Mouse (Mus musculus): ENCODE data around the gene Wdr1. TPM values are rescaled to one million over a fixed set of nuclear protein-coding genes. Genes with fewer than 3 reads are reported as not detected.

The Wdr1 gene
- total RNA-seq, 1 experiment = 232 TPM

DNA sequence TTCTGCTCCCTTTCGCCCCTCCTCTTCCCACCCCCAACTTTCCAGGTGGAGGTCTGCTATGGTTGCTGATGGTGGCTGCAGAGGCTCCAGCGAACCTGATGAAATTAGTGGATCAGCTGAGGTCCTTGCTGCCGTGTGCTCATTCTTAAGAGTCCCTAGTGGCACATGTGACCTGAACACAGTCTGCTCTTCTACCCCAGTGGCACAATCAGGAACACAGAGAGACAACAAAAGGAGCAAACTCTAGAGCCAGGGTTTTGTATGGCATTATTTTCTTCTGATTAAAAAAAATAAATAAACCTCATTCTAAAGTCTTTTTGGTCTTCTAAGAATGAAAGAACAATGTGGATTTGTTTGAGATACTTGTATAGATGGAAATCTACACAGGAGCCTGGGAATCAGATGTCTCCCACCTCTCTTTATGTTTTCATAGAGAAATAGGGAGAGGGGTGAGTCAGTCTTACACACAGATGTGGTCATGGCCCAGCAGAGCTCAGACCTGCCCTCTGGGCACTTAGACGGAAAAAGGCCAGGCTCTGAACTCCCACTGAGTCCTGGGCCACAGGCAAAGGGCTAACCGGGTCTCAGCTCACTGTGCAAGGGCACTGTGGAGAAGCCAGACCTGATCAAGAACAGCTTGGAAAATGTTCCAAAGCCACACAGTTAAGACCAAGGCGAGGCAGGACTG, 58.1 kb downstream of the Wdr1 start:
- in situ Hi-C loops (cut with MboI; ENCODE audit: low sequenced_read_pairs in 2 of 2, unreplicated experiment in 2 of 2) = no loop called here
- H3K4me1 ChIP-seq (ENCODE audit: control insufficient read depth in 2 of 2, insufficient read depth in 2 of 2, low read length in 2 of 2, poor library complexity in 1 of 2) = no peaks in the 10 kb centered on the region
- H3K27ac ChIP-seq (ENCODE audit: insufficient read depth, low read depth, low read length, poor library complexity, severe bottlenecking) = no peak overlapping the region
- H3K9me3 ChIP-seq (ENCODE audit: control insufficient read depth, insufficient read depth, low read depth, low read length) = no peaks in the 10 kb centered on the region
- no peak for DNase-seq (ENCODE audit: low read depth, low spot score)
- H3K36me3 ChIP-seq (ENCODE audit: control insufficient read depth, insufficient read depth, low read length, poor library complexity, severe bottlenecking) = no peaks in the 10 kb centered on the region
- no peak for TF ChIP-seq ZC3H11A (IDR thresholded peaks at IDR 0.05; ENCODE audit: borderline replicate concordance, low read depth, low read length)
- no peak for TF ChIP-seq CHD2 (IDR thresholded peaks at IDR 0.05; ENCODE audit: low read depth, low read length)
- TF ChIP-seq MAFK (IDR thresholded peaks at IDR 0.05; ENCODE audit: insufficient read depth, low read depth, low read length) = no peak
- TF ChIP-seq ZNF384 (IDR thresholded peaks at IDR 0.05; ENCODE audit: low read depth, low read length) = no peak
- TF ChIP-seq HCFC1 (IDR thresholded peaks at IDR 0.05; ENCODE audit: borderline replicate concordance, insufficient read depth, low read length) = no peak
- no peak overlapping the region for H3K9ac ChIP-seq (ENCODE audit: insufficient read depth, low read depth, low read length, poor library complexity, severe bottlenecking)
- no peak overlapping the region for H3K4me3 ChIP-seq (ENCODE audit: insufficient read depth in 1 of 2, low read depth in 1 of 2, low read length in 2 of 2, poor library complexity in 1 of 2, severe bottlenecking in 1 of 2)

DNA sequence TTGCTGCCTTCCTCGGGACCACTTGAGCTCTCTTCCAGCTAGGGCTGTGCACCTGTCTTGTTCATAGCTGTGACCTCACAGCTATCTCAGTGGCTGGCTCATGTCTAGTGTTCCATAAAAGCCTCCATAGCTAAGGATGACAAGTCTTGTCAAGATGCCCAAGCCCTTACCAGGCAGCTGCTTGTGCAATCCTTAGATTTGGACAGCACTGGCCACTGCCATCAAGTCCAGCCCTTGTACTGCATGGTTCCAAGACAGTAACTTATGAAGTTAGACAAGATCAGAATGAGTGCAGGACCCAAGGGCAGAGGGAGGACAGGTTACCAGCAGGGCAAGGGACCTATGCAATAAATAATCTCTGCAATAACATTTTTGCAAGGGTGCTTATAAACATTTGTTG, 58.9 kb downstream of the Wdr1 start:
- H3K9me3 ChIP-seq (ENCODE audit: control insufficient read depth, insufficient read depth, low read depth, low read length) = no peaks in the 10 kb centered on the region
- H3K36me3 ChIP-seq (ENCODE audit: control insufficient read depth, insufficient read depth, low read length, poor library complexity, severe bottlenecking) = no peaks in the 10 kb centered on the region
- no peak overlapping the region for H3K9ac ChIP-seq (ENCODE audit: insufficient read depth, low read depth, low read length, poor library complexity, severe bottlenecking)
- no peak overlapping the region for H3K4me3 ChIP-seq (ENCODE audit: insufficient read depth in 1 of 2, low read depth in 1 of 2, low read length in 2 of 2, poor library complexity in 1 of 2, severe bottlenecking in 1 of 2)
- TF ChIP-seq ZC3H11A (IDR thresholded peaks at IDR 0.05; ENCODE audit: borderline replicate concordance, low read depth, low read length) = no peak
- no peak for TF ChIP-seq CHD2 (IDR thresholded peaks at IDR 0.05; ENCODE audit: low read depth, low read length)
- no peak for TF ChIP-seq HCFC1 (IDR thresholded peaks at IDR 0.05; ENCODE audit: borderline replicate concordance, insufficient read depth, low read length)
- no peak for TF ChIP-seq ZNF384 (IDR thresholded peaks at IDR 0.05; ENCODE audit: low read depth, low read length)
- TF ChIP-seq MAFK (IDR thresholded peaks at IDR 0.05; ENCODE audit: insufficient read depth, low read depth, low read length) = no peak
- no peak for DNase-seq (ENCODE audit: low read depth, low spot score)
- H3K27ac ChIP-seq (ENCODE audit: insufficient read depth, low read depth, low read length, poor library complexity, severe bottlenecking) = no peak overlapping the region
- in situ Hi-C loops (cut with MboI; ENCODE audit: low sequenced_read_pairs in 2 of 2, unreplicated experiment in 2 of 2) = no loop called here
- no peaks in the 10 kb centered on the region for H3K4me1 ChIP-seq (ENCODE audit: control insufficient read depth in 2 of 2, insufficient read depth in 2 of 2, low read length in 2 of 2, poor library complexity in 1 of 2)

DNA sequence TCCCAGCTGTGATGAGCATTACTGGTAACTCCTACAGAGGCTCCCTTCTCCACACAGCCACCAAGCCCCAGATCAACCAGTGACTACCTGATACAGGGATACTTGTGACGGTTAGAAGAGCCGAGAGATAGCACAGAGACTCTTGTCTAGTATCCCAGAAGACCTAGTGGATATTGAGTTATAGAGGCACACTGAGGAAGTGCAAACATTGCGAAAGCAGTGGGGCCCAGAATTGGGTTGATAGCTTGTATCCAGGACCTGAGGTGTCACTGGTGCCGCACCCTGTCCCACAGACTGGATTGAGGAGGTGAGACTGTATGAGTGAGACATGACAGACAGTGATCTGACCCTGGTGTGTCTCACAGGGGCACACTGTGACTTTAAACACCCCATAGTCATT, 60.0 kb downstream of the Wdr1 start, which contains the start of gene Slc2a9:
Slc2a9 (minus strand) TSS at position 152 of the 400 bp plus-strand sequence.
- no peak within 1 kb of the TSS for H3K9ac ChIP-seq (ENCODE audit: insufficient read depth, low read depth, low read length, poor library complexity, severe bottlenecking)
- H3K27ac ChIP-seq (ENCODE audit: insufficient read depth, low read depth, low read length, poor library complexity, severe bottlenecking) = no peak within 1 kb of the TSS
- H3K9me3 ChIP-seq (ENCODE audit: control insufficient read depth, insufficient read depth, low read depth, low read length) = no peaks in the 10 kb centered on the region
- H3K4me3 ChIP-seq (ENCODE audit: insufficient read depth in 1 of 2, low read depth in 1 of 2, low read length in 2 of 2, poor library complexity in 1 of 2, severe bottlenecking in 1 of 2) = no peak within 1 kb of the TSS
- in situ Hi-C loops (cut with MboI; ENCODE audit: low sequenced_read_pairs in 2 of 2, unreplicated experiment in 2 of 2) = no loop called here
- no peak for DNase-seq (ENCODE audit: low read depth, low spot score)
- H3K4me1 ChIP-seq (ENCODE audit: control insufficient read depth in 2 of 2, insufficient read depth in 2 of 2, low read length in 2 of 2, poor library complexity in 1 of 2) = no peaks in the 10 kb centered on the region
- no peaks in the 10 kb centered on the region for H3K36me3 ChIP-seq (ENCODE audit: control insufficient read depth, insufficient read depth, low read length, poor library complexity, severe bottlenecking)
- TF ChIP-seq HCFC1 (IDR thresholded peaks at IDR 0.05; ENCODE audit: borderline replicate concordance, insufficient read depth, low read length) = no peak
- TF ChIP-seq ZC3H11A (IDR thresholded peaks at IDR 0.05; ENCODE audit: borderline replicate concordance, low read depth, low read length) = no peak
- no peak for TF ChIP-seq CHD2 (IDR thresholded peaks at IDR 0.05; ENCODE audit: low read depth, low read length)
- TF ChIP-seq ZNF384 (IDR thresholded peaks at IDR 0.05; ENCODE audit: low read depth, low read length) = no peak
- TF ChIP-seq MAFK (IDR thresholded peaks at IDR 0.05; ENCODE audit: insufficient read depth, low read depth, low read length) = no peak

DNA sequence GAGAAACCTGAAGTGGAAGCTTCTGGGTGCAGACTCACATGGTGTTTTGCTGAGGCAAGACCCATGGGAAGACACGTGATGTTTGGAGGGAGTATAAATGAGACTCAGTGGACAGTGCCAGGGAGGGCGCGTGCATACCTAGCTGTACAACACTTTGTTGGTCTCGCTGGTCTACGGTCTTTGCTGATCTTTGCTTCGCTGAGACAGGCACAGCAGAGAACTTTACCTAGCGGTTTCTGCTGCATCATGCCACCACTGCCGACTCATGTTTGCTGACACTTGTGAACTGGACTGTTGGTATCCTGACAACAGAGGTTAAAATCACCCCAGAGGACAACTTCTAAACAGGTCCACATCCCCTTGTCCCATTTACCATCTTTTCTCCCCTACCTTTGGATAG, 63.0 kb downstream of the Wdr1 start:
- in situ Hi-C loops (cut with MboI; ENCODE audit: low sequenced_read_pairs in 2 of 2, unreplicated experiment in 2 of 2) = no loop called here
- H3K4me1 ChIP-seq (ENCODE audit: control insufficient read depth in 2 of 2, insufficient read depth in 2 of 2, low read length in 2 of 2, poor library complexity in 1 of 2) = no peaks in the 10 kb centered on the region
- H3K9ac ChIP-seq (ENCODE audit: insufficient read depth, low read depth, low read length, poor library complexity, severe bottlenecking) = no peak overlapping the region
- no peaks in the 10 kb centered on the region for H3K9me3 ChIP-seq (ENCODE audit: control insufficient read depth, insufficient read depth, low read depth, low read length)
- DNase-seq (ENCODE audit: low read depth, low spot score) = no peak
- no peaks in the 10 kb centered on the region for H3K36me3 ChIP-seq (ENCODE audit: control insufficient read depth, insufficient read depth, low read length, poor library complexity, severe bottlenecking)
- no peak overlapping the region for H3K27ac ChIP-seq (ENCODE audit: insufficient read depth, low read depth, low read length, poor library complexity, severe bottlenecking)
- TF ChIP-seq ZC3H11A (IDR thresholded peaks at IDR 0.05; ENCODE audit: borderline replicate concordance, low read depth, low read length) (no peak), ZNF384 (IDR thresholded peaks at IDR 0.05; ENCODE audit: low read depth, low read length) (no peak)
- H3K4me3 ChIP-seq (ENCODE audit: insufficient read depth in 1 of 2, low read depth in 1 of 2, low read length in 2 of 2, poor library complexity in 1 of 2, severe bottlenecking in 1 of 2) = no peak overlapping the region

All from ES-E14 (cell line).